Mouse (Mus musculus): Measurements from ENCODE around the gene Mtif3. TPM values are rescaled to one million over a fixed set of nuclear protein-coding genes. Genes with fewer than 3 reads are reported as not detected.

The Mtif3 gene
- polyA plus RNA-seq, 1 experiment from 2014 or later, result 39.6 TPM

GRCm38 (mm10) chr5:146937541-146938503 lies 25.8 kb downstream of the Mtif3 start:
- POLR2A ChIA-PET, result no interaction called here
- CTCF ChIA-PET, result no interaction called here
- no peak for TF ChIP-seq CTCF (IDR thresholded peaks at IDR 0.05)
- in situ Hi-C loops (cut with MboI; ENCODE audit: low pct_unique_long_range_greater_than_20kb), result no loop called here
- no peak for DNase-seq (ENCODE audit: low read depth, low spot score)
- no peak for ATAC-seq
- no peaks in the 10 kb centered on the region for H3K27me3 ChIP-seq

DNA sequence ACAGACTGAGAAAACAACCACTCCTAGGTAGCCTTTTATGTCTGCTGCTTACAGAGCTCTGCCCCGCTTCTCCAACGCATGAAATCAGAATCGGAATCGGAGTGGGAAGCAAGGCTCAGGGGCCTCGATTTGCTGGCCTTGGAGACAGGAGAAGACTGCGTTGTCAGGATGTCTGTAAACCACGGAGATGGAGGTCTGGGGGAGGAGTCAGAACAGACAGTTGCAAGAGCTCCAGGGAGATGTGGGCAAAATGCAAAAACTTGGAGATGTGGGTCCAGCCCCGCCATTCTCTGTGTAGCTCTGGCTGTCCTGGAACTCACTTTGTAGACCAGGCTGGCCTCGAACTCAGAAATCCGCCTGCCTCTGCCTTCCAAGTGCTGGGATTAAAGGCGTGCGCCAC lies 30.1 kb downstream of the Mtif3 start:
- in situ Hi-C loops (cut with MboI; ENCODE audit: low pct_unique_long_range_greater_than_20kb), result no loop called here
- no peak for ATAC-seq
- no peak for DNase-seq (ENCODE audit: low read depth, low spot score)
- no peaks in the 10 kb centered on the region for H3K27me3 ChIP-seq
- ChIA-PET CTCF (interaction anchor here (0.8 to 1.7 kb wide), 2 partner anchors 28 to 365 kb away, joined by 3 to 4 read pairs; no protein-coding TSS in a partner anchor), POLR2A (interaction anchor here (0.6 kb wide), 1 partner anchor 26 kb away, joined by 3 read pairs; no protein-coding TSS in a partner anchor)
- no peak for TF ChIP-seq CTCF (IDR thresholded peaks at IDR 0.05)

GRCm38 (mm10) chr5:146931904-146932553 lies 31.6 kb downstream of the Mtif3 start:
- in situ Hi-C loops (cut with MboI; ENCODE audit: low pct_unique_long_range_greater_than_20kb), result no loop called here
- ATAC-seq (no peak), DNase-seq (ENCODE audit: low read depth, low spot score) (no peak)
- no peaks in the 10 kb centered on the region for H3K27me3 ChIP-seq
- TF ChIP-seq CTCF (IDR thresholded peaks at IDR 0.05), result no peak
- POLR2A ChIA-PET, result interaction anchor here (0.6 kb wide), 1 partner anchor 330 kb away, joined by 4 read pairs; no protein-coding TSS in a partner anchor
- CTCF ChIA-PET, result interaction anchor here (1.0 kb wide), 1 partner anchor 13 kb away, joined by 3 read pairs; no protein-coding TSS in a partner anchor

- POLR2A ChIA-PET, result no interaction called here
- in situ Hi-C loops (cut with MboI; ENCODE audit: low pct_unique_long_range_greater_than_20kb), result no loop called here
- no peak for TF ChIP-seq CTCF (IDR thresholded peaks at IDR 0.05)
- no peak for ATAC-seq
- no peaks in the 10 kb centered on the region for H3K27me3 ChIP-seq
- DNase-seq (ENCODE audit: low read depth, low spot score), result no peak
- CTCF ChIA-PET, result no interaction called here
These were observed 32.2 kb downstream of the Mtif3 start for GRCm38 (mm10) chr5:146931422-146931821.

DNA sequence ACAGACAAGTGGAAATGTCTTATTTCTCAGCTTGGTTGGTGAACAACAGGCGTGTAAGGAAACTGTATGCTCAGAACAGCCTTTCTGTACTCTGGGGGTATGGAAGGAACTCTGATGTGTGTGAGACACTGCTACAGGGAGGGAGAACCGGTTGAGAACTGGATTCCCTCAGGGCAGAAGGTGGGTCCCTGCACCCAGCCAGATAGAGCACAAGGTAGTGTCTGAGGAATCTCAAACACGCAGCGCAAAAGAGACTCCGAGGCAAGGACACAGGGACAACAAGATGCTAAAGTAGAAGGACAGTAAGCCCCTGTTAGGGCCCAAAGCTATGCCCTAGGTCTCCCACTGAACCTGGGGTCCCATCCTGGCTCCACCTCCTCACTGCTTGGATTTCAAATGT lies 36.9 kb downstream of the Mtif3 start:
- ChIA-PET POLR2A (no interaction called here), CTCF (interaction anchor here (0.9 to 1.6 kb wide), 3 partner anchors 13 to 366 kb away, joined by 3 to 4 read pairs (median 3); no protein-coding TSS in a partner anchor)
- DNase-seq (ENCODE audit: low read depth, low spot score), result no peak
- in situ Hi-C loops (cut with MboI; ENCODE audit: low pct_unique_long_range_greater_than_20kb), result no loop called here
- ATAC-seq, result no peak
- TF ChIP-seq CTCF (IDR thresholded peaks at IDR 0.05), result no peak
- no peaks in the 10 kb centered on the region for H3K27me3 ChIP-seq

GRCm38 (mm10) chr5:146923547-146923946 lies 40.1 kb downstream of the Mtif3 start:
- CTCF ChIA-PET, result interaction anchor here (0.9 to 1.3 kb wide), 2 partner anchors 8 to 17 kb away, joined by 3 to 4 read pairs; no protein-coding TSS in a partner anchor
- in situ Hi-C loops (cut with MboI; ENCODE audit: low pct_unique_long_range_greater_than_20kb), result loop anchor here (25.0 kb wide), 1 partner anchor 1314 kb away; no protein-coding TSS in a partner anchor

GRCm38 (mm10) chr5:146921224-146921623 lies 42.4 kb downstream of the Mtif3 start:
- ChIA-PET CTCF (interaction anchor here (0.7 kb wide), 1 partner anchor 19 kb away, joined by 3 read pairs; no protein-coding TSS in a partner anchor), POLR2A (no interaction called here)
- DNase-seq (ENCODE audit: low read depth, low spot score) (no peak), ATAC-seq (no peak)
- no peaks in the 10 kb centered on the region for H3K27me3 ChIP-seq
- TF ChIP-seq CTCF (IDR thresholded peaks at IDR 0.05), result no peak
- in situ Hi-C loops (cut with MboI; ENCODE audit: low pct_unique_long_range_greater_than_20kb), result loop anchor here (25.0 kb wide), 1 partner anchor 1316 kb away; no protein-coding TSS in a partner anchor

More at GRCm38 (mm10) chr5:146923547-146923946, 40.1 kb downstream of the Mtif3 start:
- ATAC-seq (no peak), DNase-seq (ENCODE audit: low read depth, low spot score) (no peak)
- POLR2A ChIA-PET, result interaction anchor here (0.6 kb wide), 1 partner anchor 336 kb away, joined by 3 read pairs; no protein-coding TSS in a partner anchor
- no peaks in the 10 kb centered on the region for H3K27me3 ChIP-seq
- TF ChIP-seq CTCF (IDR thresholded peaks at IDR 0.05), result no peak

DNA sequence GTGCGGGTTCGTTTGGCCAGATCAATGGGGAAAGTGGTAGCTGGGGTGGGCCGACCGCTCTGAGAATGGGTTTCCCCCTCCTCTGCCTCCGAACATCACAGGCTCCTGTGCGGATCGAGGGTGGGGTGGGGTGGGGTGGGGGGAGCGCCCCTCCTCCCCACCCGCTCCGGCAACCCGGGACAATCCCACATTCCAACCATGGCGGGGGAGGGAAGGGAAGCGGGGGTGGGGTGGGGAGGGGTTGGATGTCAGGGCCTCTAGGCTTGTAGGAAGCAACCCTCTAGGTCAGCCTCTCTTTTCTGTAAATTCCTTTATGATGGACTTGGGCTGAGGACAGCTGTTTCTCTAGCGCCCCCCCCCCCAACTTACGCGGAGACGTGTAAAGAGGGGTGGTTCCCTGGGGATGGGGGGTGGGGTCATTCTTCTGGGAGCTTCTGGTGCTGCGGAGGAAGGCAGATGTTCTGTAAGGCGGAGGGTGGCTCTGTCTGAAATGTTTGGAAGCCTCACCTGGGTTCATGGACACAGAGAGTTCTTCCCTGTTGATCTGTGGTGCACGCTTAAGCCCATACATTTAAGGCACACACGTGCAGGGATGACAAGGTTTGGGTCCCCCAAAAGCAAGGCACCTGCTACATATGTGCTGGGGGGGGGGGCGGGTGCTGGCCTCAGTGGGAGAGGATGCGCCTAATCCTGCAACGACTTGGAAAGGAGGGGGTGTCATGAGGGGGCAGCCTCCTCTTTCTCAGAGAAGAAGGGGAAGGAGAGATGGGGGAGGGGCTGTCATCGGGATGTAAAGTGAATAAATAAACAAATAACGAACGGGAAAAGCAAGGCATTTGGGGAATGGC lies 43.1 kb downstream of the Mtif3 start:
- CTCF ChIA-PET, result interaction anchor here (0.7 kb wide), 1 partner anchor 20 kb away, joined by 3 read pairs; no protein-coding TSS in a partner anchor

DNA sequence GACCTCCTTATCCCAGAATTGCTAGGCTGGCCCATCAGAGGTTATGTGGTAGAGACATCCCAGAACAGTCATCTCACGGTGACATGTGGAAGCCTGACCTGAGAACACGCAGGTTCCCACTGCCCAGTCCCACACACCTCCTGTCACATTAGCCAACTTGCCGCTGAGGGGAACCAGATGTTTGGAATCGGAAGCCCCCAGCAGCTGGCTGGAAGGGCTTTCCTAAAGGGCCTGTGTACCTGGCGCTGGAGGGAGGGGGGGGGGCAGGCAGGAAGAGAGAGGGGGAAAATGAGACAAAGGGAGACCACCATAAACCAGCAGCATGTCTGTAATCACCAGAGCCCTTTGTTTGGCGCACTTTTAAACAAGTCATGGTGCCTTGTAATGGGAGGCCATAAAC lies 43.7 kb downstream of the Mtif3 start:
- DNase-seq (ENCODE audit: low read depth, low spot score) (no peak), ATAC-seq (no peak)
- H3K27me3 ChIP-seq, result no peaks in the 10 kb centered on the region
- in situ Hi-C loops (cut with MboI; ENCODE audit: low pct_unique_long_range_greater_than_20kb), result loop anchor here (25.0 kb wide), 1 partner anchor 1317 kb away; no protein-coding TSS in a partner anchor
- TF ChIP-seq CTCF (IDR thresholded peaks at IDR 0.05), result no peak
- POLR2A ChIA-PET, result interaction anchor here (0.6 kb wide), 1 partner anchor 352 kb away, joined by 9 read pairs; no protein-coding TSS in a partner anchor
- CTCF ChIA-PET, result interaction anchor here (1.0 kb wide), 2 partner anchors 13 to 307 kb away, joined by 3 read pairs; no protein-coding TSS in a partner anchor

More for the DNA sequence above, 43.1 kb downstream of the Mtif3 start:
- no peak for DNase-seq (ENCODE audit: low read depth, low spot score)
- in situ Hi-C loops (cut with MboI; ENCODE audit: low pct_unique_long_range_greater_than_20kb), result loop anchor here (25.0 kb wide), 1 partner anchor 1317 kb away; no protein-coding TSS in a partner anchor
- POLR2A ChIA-PET, result interaction anchor here (0.6 kb wide), 1 partner anchor 351 kb away, joined by 9 read pairs; no protein-coding TSS in a partner anchor
- no peak for TF ChIP-seq CTCF (IDR thresholded peaks at IDR 0.05)
- ATAC-seq, result no peak
- H3K27me3 ChIP-seq, result no peaks in the 10 kb centered on the region

All from Patski (cell line).